ENCODE assay signal across 23 mouse cellular contexts in genomic region chr17:64122556-64122955, GRCm38 (mm10).
"Had no signal": no experiment of that assay in that cellular context is flagged by ENCODE, and none has a peak within 500 bp of the region (broad histone marks: within the 10 kb centered on the region; RNA-seq: fewer than 3 reads in every experiment).

No protein-coding gene starts in this region.

- H3K4me2 ChIP-seq: heart, embryonic 12.5 days; hindbrain, embryonic 12.5 days; hindbrain, embryonic 14.5 days; intestine, embryonic 15.5 days; limb, embryonic 12.5 days; liver, embryonic 11.5 days had no signal

- H3K27ac ChIP-seq: heart, embryonic 10.5 days; hindbrain, embryonic 10.5 days; hindbrain, embryonic 12.5 days; hindbrain, embryonic 14.5 days; intestine, embryonic 15.5 days; layer of hippocampus, adult 2 months; left cerebral cortex, adult 2 months; limb, embryonic 12.5 days had no signal

- ATAC-seq: hindbrain, embryonic 16.5 days; inflammation-experienced regulatory T-cells, adult 6 months; intestine, embryonic 15.5 days; intestine, postnatal 0 days had no signal

- H3K27me3 ChIP-seq: heart, embryonic 12.5 days; hindbrain, embryonic 12.5 days; intestine, embryonic 15.5 days; limb, embryonic 12.5 days had no signal

- H3K4me3 ChIP-seq: heart, embryonic 10.5 days; heart, embryonic 12.5 days; hindbrain, embryonic 10.5 days; hindbrain, embryonic 12.5 days; intestine, embryonic 15.5 days; layer of hippocampus, adult 2 months; left cerebral cortex, adult 2 months; limb, embryonic 12.5 days had no signal

- H3K4me1 ChIP-seq: heart, embryonic 10.5 days; hindbrain, embryonic 10.5 days; hindbrain, embryonic 12.5 days; intestine, embryonic 15.5 days; limb, embryonic 12.5 days had no signal

- DNase-seq: gastrocnemius, postnatal 10 days; gastrocnemius, postnatal 25 days; heart, postnatal 10 days; heart, postnatal 4 days; kidney, adult 18-20 months; kidney, adult 8-10 months; kidney, postnatal 10 days; kidney, postnatal 25 days; kidney, postnatal 4 days; liver had no signal

- H3K9ac ChIP-seq: heart, embryonic 12.5 days; hindbrain, embryonic 12.5 days; hindbrain, embryonic 14.5 days; intestine, embryonic 15.5 days; limb, embryonic 12.5 days had no signal

- H3K36me3 ChIP-seq: heart, embryonic 10.5 days; heart, embryonic 12.5 days; hindbrain, embryonic 10.5 days; hindbrain, embryonic 12.5 days; intestine, embryonic 15.5 days; limb, embryonic 12.5 days had no signal

- H3K9me3 ChIP-seq: heart, embryonic 10.5 days; heart, embryonic 12.5 days; hindbrain, embryonic 10.5 days; hindbrain, embryonic 12.5 days; intestine, embryonic 15.5 days; limb, embryonic 12.5 days had no signal
